Mouse (Mus musculus): ENCODE data around the gene Sfrp4.
"Not testable (repeated sequence)": the region's sequence is repeated elsewhere in the genome, so short reads cannot be mapped to it uniquely, and the experiment has no call there.

Gene Sfrp4

GRCm38 (mm10) chr13:19622573-19623227 lies at the start of gene Sfrp4:
Gene Sfrp4, plus strand, starts transcription at chr13:19623104.
- DNase-seq (ENCODE audit: low spot score in 2 of 2) = peak in 1 of 2 experiments; percentile 53

- not testable (repeated sequence) for DNase-seq (ENCODE audit: low spot score in 2 of 2)
Observed at GRCm38 (mm10) chr13:19574723-19575122, 48.2 kb upstream of the Sfrp4 start.

- DNase-seq (ENCODE audit: low spot score in 2 of 2) = no peak
Observed at GRCm38 (mm10) chr13:19575947-19576346, 47.0 kb upstream of the Sfrp4 start.

- no peak for DNase-seq (ENCODE audit: low spot score in 2 of 2)
Observed at GRCm38 (mm10) chr13:19590996-19591759, 31.7 kb upstream of the Sfrp4 start.

GRCm38 (mm10) chr13:19595141-19595540 lies 27.8 kb upstream of the Sfrp4 start:
- no peak for DNase-seq (ENCODE audit: low spot score in 2 of 2)

- no peak for DNase-seq (ENCODE audit: low spot score in 2 of 2)
Observed at GRCm38 (mm10) chr13:19599242-19599641, 23.7 kb upstream of the Sfrp4 start.

- DNase-seq (ENCODE audit: low spot score in 2 of 2) = no peak
Observed at GRCm38 (mm10) chr13:19602531-19602930, 20.4 kb upstream of the Sfrp4 start.

- no peak for DNase-seq (ENCODE audit: low spot score in 2 of 2)
Observed at GRCm38 (mm10) chr13:19603719-19604118, 19.2 kb upstream of the Sfrp4 start.

- DNase-seq (ENCODE audit: low spot score in 2 of 2) = no peak
Observed at GRCm38 (mm10) chr13:19604916-19605315, 18.0 kb upstream of the Sfrp4 start.

- DNase-seq (ENCODE audit: low spot score in 2 of 2) = no peak
Observed at GRCm38 (mm10) chr13:19608120-19608519, 14.8 kb upstream of the Sfrp4 start.

- peak in 1 of 2 experiments; percentile 49 for DNase-seq (ENCODE audit: low spot score in 2 of 2)
Observed at GRCm38 (mm10) chr13:19612348-19612747, 10.6 kb upstream of the Sfrp4 start.

GRCm38 (mm10) chr13:19612963-19613362 lies 9.9 kb upstream of the Sfrp4 start:
- DNase-seq (ENCODE audit: low spot score in 2 of 2) = no peak

- DNase-seq (ENCODE audit: low spot score in 2 of 2) = no peak
Observed at GRCm38 (mm10) chr13:19613426-19613825, 9.5 kb upstream of the Sfrp4 start.

- no peak for DNase-seq (ENCODE audit: low spot score in 2 of 2)
Observed at GRCm38 (mm10) chr13:19614311-19614710, 8.6 kb upstream of the Sfrp4 start.

- DNase-seq (ENCODE audit: low spot score in 2 of 2) = no peak
Observed at GRCm38 (mm10) chr13:19618081-19618480, 4.8 kb upstream of the Sfrp4 start.

- no peak for DNase-seq (ENCODE audit: low spot score in 2 of 2)
Observed at GRCm38 (mm10) chr13:19618841-19619215, 4.1 kb upstream of the Sfrp4 start.

- DNase-seq (ENCODE audit: low spot score in 2 of 2) = peak; percentile 75
Observed at GRCm38 (mm10) chr13:19619216-19619927, 3.5 kb upstream of the Sfrp4 start, which contains the start of gene Epdr1. Gene Epdr1, minus strand, starts transcription at chr13:19619927.

- DNase-seq (ENCODE audit: low spot score in 2 of 2) = peak in 1 of 2 experiments; percentile 19
Observed at GRCm38 (mm10) chr13:19623228-19623905, 463 bp downstream of the Sfrp4 start.

GRCm38 (mm10) chr13:19624632-19625320 lies 1.9 kb downstream of the Sfrp4 start:
- DNase-seq (ENCODE audit: low spot score in 2 of 2) = no peak

- no peak for DNase-seq (ENCODE audit: low spot score in 2 of 2)
Observed at GRCm38 (mm10) chr13:19626473-19626872, 3.6 kb downstream of the Sfrp4 start.
